Mouse (Mus musculus) heart, postnatal 0 days (tissue): ENCODE results near the gene 1600002K03Rik.

Source experiments
- CTCF ChIP-seq: IDR thresholded peaks from 2 replicates; pipeline ENCODE4 v1.5.1; 2016; ENCODE audit warnings: antibody characterized with exemption, control low read depth, low read depth
- EP300 ChIP-seq: IDR thresholded peaks from 2 replicates; pipeline ENCODE4 v1.6.1; 2016; ENCODE audit warnings: antibody characterized with exemption, low read depth

- TF ChIP-seq CTCF (no peak), EP300 (no peak; the same call in 1 of the 2 replicates)
Observed at GRCm38 (mm10) chr10:80150226-80151210, 22.2 kb upstream of the 1600002K03Rik start.
